7 mouse cellular contexts compared by ENCODE assay signal in the genomic region with DNA sequence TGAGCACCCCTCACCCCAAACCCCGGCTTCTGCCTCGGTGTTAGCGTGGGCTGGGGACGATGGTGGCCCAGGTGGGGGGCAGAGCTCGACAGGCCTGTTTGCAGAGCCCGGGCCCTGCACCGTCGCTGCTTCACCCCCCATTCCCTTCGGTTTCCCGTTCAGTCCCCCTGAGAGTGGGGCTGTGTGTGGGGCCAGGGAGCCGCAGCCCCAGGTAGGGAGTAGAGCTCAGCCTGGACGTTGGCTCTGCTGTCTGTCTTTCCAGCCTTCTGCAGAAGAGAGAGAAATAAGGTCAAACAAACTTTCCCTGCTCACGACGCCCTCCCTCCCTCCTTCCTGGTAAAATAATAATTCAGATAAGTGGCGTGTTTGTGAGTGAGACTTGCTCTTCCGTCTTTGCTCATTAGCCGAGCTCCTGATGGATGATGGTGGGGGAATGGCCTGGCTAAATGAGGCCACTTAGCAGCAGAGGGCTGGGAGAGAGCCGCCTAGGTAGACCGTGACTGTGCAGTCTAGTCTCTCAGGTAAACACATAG. TPM values are rescaled to one million over a fixed set of nuclear protein-coding genes. Genes with fewer than 3 reads are reported as not detected.
DNase-seq lines count a peak whose midpoint lies in the region; ATAC-seq and TF ChIP-seq lines count a peak whose summit lies in the region.

No protein-coding gene starts in this region.

- H3K4me2 ChIP-seq in limb, embryonic 11.5 days (ENCODE audit: low read depth, severe bottlenecking): peak overlapping the region; percentile 86

- no peak; the same call in 1 of the 2 replicates for TF ChIP-seq POLR2A in spleen, adult 2 months (IDR thresholded peaks at IDR 0.05; ENCODE audit: low read depth, low read length)

- H3K27ac ChIP-seq in brown adipose tissue, adult 24 weeks (replicated peaks; ENCODE audit: low read depth, low read length): peak overlapping the region; percentile 61
- H3K27ac ChIP-seq in limb, embryonic 11.5 days (replicated peaks; ENCODE audit: low read depth, low read length): peak overlapping the region; percentile 91
- peak overlapping the region; percentile 98 for H3K27ac ChIP-seq in spleen, adult 2 months (ENCODE audit: insufficient read depth, low read length)

- TF ChIP-seq CTCF in spleen, adult 2 months (IDR thresholded peaks at IDR 0.05; ENCODE audit: extremely low read depth, insufficient read depth, insufficient read length, insufficient replicate concordance): no peak

- WGBS in limb, embryonic 11.5 days: under 1% methylated on average over 19 of the region's 19 CpGs
- under 1% methylated on average over 19 of the region's 19 CpGs for WGBS in spleen, adult 2 months

- DNase-seq in Muller cell, postnatal 12 days (ENCODE audit: inconsistent ontology term): peak; percentile 58
- peak; percentile 13 for DNase-seq in fibroblast of lung, adult 2 months (ENCODE audit: low read depth)
- peak; percentile 71 for DNase-seq in limb, embryonic 11.5 days (ENCODE audit: low spot score)
- DNase-seq in mesoderm, embryonic 11.5 days (ENCODE audit: low read depth, low spot score): peak; percentile 31
- DNase-seq in spleen, adult 2 months (ENCODE audit: low read depth in 1 of 2, low spot score in 2 of 2): peak in 1 of 2 experiments; percentile 30

- H3K4me1 ChIP-seq in brown adipose tissue, adult 24 weeks (ENCODE audit: control insufficient read depth, insufficient read depth, insufficient read length, low read length): no peaks in the 10 kb centered on the region
- H3K4me1 ChIP-seq in limb, embryonic 11.5 days (ENCODE audit: control insufficient read depth, insufficient read depth, low read length): 0 out of 2 replicates have a peak, but pooled peaks cover 5% of the 10 kb centered on the region
- peaks cover 12% of the 10 kb centered on the region; the same call in 1 of the 2 replicates for H3K4me1 ChIP-seq in spleen, adult 2 months (ENCODE audit: control insufficient read depth, insufficient read depth, insufficient read length)

- 0 out of 4 replicates have a peak, but pooled peaks have one; percentile 24 to 28 for ATAC-seq in hematopoietic stem cell, adult 5-6 weeks (replicated peaks in 1 of 2; ENCODE audit: insufficient read depth in 1 of 2, low FRiP score in 2 of 2, low TSS enrichment in 1 of 2, low read depth in 1 of 2, poor library complexity in 2 of 2, severe bottlenecking in 2 of 2)
- peak; percentile 75 for ATAC-seq in limb, embryonic 11.5 days (ENCODE audit: insufficient number of reproducible peaks, low FRiP score, low TSS enrichment, low read depth)

- no peaks in the 10 kb centered on the region for H3K27me3 ChIP-seq in limb, embryonic 11.5 days (ENCODE audit: control insufficient read depth, insufficient read depth, low read length)
- H3K27me3 ChIP-seq in spleen, adult 2 months (ENCODE audit: control insufficient read depth, insufficient read depth, low read length): no peaks in the 10 kb centered on the region

- H3K4me3 ChIP-seq in brown adipose tissue, adult 24 weeks (ENCODE audit: insufficient read depth, low read depth, low read length): peak overlapping the region; percentile 100
- peak overlapping the region; percentile 83 for H3K4me3 ChIP-seq in limb, embryonic 11.5 days (ENCODE audit: low read depth, low read length)
- H3K4me3 ChIP-seq in spleen, adult 2 months (ENCODE audit: extremely low read depth, insufficient read depth, insufficient read length): peak overlapping the region; percentile 90

- H3K9me3 ChIP-seq in limb, embryonic 11.5 days (ENCODE audit: control insufficient read depth, low read length): no peaks in the 10 kb centered on the region

- H3K9ac ChIP-seq in limb, embryonic 11.5 days (ENCODE audit: low read length): peak overlapping the region; percentile 95

- H3K36me3 ChIP-seq in limb, embryonic 11.5 days (ENCODE audit: control insufficient read depth, insufficient read depth, low read length): peaks cover 3% of the 10 kb centered on the region; the same call in 1 of the 2 replicates
- H3K36me3 ChIP-seq in spleen, adult 2 months (ENCODE audit: control insufficient read depth, insufficient read depth, low read length): peaks cover 3% of the 10 kb centered on the region; the same call in 1 of the 2 replicates

RNA-seq across cellular contexts. Expression of a gene that starts 0.7 kb away (rescaled TPM):
- polyA plus RNA-seq in brown adipose tissue, adult 24 weeks (2012; ENCODE audit: insufficient read depth, insufficient read length, missing spikeins): 22.4 and 31.3 TPM in 2 replicates
- total RNA-seq in hematopoietic stem cell, adult 5-6 weeks (2017): 64.2 and 81.2 TPM in 2 replicates
- 42.4 and 44.6 TPM in 2 replicates for polyA plus RNA-seq in limb, embryonic 11.5 days (2014; fragmentation: Nextera tagmentation; extraction: Ambion mirVana)
- polyA plus RNA-seq in spleen, adult 2 months (2012; rRNA removed): 30.5 and 45.5 TPM in 2 replicates
